Mouse (Mus musculus): Measurements from ENCODE around the gene Dagla. TPM values are rescaled to one million over a fixed set of nuclear protein-coding genes. Genes with fewer than 3 reads are reported as not detected.

Dagla gene
- total RNA-seq, 4 experiments from 2014 or later, result 7.9 to 10.7 (median 8.8) TPM

DNA sequence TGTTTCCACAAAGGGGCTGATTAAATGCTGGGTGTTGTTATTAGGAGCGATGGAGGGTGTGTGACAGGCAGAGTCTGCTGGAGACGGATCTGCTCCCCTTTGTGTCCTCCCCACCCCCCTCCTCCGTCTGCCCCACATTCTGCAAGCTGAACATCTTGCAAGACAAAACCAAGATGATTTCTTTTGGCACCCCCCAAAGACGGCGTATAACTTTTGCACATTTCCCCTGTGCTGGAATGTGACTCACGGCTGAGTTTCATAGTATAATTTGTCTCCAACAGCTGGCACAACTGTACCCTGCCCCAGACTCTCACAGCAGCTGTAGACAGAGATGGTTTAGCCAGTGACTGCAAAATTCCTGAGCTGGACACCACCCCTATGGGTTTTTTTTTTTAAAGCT lies 3.3 kb upstream of the Dagla start:
- DNase-seq (ENCODE audit: low spot score in 2 of 2), result no peak

DNA sequence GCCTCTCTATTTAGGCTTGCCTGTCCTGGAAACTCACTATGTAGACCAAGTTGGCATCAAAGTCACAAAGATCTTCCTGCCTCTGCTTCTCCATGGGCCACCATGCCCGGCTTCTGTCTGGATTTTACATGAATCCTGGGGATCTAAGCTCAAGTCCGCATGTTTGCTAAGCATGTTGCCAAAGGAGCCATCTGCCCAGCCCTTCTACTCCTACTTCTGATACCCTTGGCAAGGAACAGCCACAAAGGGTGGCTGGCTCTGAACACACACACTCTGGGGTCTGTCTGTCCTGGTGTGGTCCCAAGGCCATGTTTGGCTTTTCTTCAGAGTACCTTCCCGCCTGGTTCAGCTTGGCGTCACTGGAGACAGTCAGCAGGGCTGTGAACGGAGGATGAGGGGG lies 2.7 kb upstream of the Dagla start:
- DNase-seq (ENCODE audit: low spot score in 2 of 2), result no peak

DNA sequence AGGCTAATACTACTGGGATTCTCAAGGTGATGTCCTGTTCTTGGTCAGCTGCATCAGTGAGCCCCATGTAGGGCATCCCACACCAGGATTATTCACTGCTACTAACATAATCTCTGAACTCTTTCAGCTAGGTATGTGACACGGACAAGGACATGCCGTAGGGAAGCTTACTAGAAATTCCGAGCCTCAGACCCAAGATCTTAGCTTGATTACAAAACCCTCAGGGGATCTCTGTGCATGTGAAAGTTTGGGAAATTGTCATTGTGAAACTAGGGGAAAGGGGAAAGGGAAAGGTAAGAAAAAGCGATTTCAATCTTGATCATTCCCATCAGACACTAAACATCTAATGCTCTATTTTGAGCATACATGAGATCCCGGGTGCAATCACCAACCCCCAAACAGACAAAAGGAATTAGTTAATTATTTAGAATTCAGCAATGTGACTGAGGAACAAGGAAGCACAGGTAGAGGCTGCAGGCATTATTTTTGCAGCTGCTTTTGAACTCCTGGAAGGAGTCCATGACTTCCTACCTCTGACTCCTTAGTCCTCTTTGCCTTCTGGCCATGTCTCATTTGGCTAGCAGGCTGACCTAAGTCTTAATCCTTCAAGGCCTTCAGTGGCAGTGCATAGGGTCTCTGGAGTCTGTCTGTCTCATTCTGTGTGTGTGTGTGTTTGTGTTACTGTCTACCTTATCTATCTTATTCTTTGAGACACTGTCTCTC lies 2.0 kb upstream of the Dagla start:
- DNase-seq (ENCODE audit: low spot score in 2 of 2), result no peak

DNA sequence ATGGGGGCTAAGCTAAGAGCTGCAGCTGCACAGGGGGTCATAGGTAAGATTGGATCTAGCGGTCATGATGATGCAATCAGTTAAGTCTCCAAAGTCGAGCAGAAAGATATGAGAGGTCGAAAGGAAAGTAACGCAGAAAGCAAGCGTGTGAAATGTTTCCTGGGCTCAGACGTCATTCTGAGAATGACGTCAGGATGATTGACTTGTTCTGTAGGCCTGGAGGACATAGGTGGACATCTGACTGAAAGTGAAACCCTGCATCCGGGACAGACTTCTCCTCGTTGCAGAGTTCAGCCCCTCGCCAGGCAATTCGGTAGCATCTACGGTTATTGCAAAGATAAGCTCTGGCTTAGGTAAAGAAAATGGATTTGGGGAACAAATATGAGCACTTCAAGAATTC lies 963 bp upstream of the Dagla start:
- no peak for DNase-seq (ENCODE audit: low spot score in 2 of 2)

DNA sequence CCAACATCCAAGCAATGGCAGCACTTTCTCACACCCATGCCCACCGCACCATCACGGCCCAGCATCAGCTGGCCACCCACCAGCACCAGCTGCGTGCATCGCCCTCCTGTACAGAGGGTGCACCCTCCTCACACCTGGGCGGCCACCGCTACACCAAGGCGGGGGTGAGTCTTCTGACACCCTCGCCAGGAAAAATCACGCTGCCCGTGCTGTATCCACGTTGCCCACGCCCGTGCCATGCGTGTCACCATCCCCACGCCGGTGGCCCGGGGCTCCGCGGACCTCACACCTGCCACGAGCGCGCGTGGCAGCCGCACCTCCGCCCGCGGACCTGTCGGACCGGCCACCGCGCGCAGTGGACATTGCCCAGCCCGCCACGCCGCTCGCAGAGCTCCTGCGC lies 282 bp downstream of the Dagla start:
- DNase-seq (ENCODE audit: low spot score in 2 of 2), result no peak

DNA sequence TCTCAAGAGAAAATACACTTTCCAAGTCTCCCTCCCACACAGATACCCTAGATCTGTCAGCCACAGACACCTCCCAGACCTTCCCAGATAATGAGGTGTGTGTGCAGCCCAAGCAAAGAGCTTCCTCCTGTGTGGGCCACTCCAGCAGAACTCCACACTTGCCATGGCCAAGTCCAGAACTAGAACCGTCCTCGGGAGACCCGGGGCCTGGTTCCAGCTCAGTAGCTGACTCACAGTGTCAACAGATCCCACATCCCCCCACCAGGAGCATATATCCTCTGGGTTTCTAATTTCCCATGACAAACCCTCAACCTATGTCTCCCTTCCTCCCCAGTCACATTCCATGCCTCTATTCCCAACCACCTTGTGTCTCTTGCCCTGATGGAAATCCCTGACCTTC lies 1.8 kb downstream of the Dagla start:
- DNase-seq (ENCODE audit: low spot score in 2 of 2), result no peak

DNA sequence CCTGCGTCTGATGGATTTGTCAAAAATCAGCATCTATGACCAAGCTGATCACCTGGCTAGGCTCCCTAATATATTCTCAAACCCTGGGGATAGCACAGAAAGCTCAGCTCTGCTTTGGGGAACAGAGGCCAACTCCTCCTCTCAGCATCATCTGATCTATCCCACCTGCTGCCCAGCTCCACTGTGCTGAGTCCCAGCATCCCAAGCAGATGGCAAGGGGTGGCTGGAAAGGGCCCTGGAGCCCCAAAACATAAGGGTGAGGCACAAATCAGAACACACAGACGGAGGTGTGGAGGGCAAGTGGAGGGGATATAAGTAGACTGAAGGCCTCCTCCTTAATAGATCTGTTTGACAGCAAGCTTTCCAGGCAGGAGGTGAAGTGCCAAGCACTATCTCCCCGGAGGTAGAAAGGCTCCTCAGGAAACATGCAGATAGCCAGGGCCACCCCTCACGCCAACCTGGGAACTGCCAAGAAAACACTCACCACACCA lies 2.8 kb downstream of the Dagla start:
- DNase-seq (ENCODE audit: low spot score in 2 of 2), result no peak

DNA sequence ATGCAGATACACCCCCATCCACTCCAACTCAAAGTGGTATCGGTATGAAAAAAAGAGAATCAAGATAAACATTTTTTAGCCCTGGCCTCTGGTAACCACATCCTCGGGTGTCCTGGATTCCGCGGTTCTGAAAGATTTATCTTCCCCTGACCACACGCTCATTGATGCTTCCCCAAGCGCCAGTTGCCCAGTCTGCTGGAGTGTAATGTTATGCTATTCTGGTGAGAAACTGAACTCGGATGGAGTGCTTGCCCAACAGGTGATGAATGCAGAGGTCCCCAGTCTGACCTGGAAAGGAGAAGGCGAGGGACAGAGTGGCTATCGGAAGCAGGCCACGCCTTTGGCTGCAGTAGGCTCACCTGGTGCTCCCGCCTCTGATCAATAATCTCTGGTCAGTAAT lies 3.4 kb downstream of the Dagla start:
- no peak for DNase-seq (ENCODE audit: low spot score in 2 of 2)

DNA sequence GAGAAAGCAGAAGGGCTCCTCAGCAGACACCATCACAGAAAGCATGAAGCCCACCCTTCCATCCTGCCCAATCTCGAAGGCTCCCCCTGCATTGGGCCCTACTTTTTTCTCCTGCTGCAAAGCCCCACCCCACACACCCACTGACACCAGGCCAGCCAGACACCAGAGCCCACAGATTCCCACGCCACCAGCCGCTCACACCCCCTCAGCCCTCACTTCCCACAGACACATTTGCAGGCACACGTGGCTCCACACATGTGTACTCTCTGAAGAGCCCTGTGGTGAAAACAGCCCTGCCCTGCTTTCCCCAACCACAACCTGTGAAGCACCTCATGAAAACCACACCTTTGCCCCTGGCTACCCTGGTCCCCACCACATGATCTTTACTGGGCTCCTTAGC lies 3.9 kb downstream of the Dagla start:
- DNase-seq (ENCODE audit: low spot score in 2 of 2), result no peak

DNA sequence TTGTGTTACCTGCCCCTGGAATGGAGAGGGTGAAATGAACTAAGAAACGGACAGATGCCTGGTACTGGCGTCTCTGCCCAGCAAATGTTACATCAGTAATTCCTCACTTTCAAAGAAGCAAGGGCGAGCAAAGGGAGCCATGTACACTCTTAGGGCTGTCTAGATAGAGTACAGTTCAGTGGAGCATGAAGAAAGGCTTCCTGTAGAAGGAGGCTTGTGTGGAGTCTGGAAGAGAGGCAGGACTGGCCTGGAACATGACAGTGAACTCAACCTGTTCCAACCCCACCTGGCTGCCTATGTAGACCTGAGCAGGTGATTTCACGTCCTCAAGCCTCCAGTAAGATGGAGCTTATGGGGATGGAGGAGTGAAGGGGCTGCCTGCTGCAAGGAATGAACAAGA lies 6.4 kb downstream of the Dagla start:
- no peak for DNase-seq (ENCODE audit: low spot score in 2 of 2)

DNA sequence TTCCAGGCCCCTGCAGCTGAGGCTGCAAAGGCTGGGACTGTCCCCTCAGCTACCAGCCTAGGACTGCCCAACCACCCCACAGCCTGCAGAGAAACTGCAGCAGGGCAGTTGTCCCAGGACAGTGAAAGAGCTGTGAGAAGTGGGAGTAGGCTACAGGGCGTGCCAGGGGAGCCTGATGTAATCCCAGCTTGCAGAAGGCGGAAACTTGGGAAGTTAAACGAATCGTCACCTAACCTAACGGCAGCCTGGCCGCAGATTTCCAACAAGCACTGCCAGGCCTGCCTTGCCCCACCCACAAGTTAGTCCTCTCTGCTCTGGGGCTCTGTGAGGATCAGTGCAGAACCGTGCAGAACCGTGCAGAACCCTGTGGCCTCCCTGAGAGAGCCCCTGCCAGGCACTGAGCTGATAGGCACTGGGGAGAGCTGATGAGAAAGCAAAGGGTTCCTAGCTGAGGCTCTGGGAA lies 7.6 kb downstream of the Dagla start:
- peak; percentile 64 to 77 for DNase-seq (ENCODE audit: low spot score in 2 of 2)

DNA sequence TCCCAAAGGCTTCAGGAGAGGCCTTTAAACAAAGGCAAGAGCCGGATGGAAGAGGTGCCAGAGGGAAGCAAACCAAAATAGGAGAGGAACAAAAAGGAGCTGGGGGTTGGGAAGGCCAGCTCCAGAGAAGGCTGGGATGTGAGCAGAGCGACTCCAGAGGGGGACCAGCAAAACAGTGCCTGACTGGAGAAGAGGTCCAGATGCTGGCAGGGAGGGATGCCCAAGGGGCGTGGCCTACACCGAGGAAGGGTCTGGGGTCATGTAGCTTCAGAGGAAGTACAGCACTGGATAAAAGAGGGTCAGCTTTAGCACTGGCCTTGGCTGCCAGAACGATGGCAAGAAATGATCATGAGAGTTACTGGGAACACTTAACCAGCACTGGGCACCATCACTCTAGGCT lies 8.4 kb downstream of the Dagla start:
- DNase-seq (ENCODE audit: low spot score in 2 of 2), result no peak

DNA sequence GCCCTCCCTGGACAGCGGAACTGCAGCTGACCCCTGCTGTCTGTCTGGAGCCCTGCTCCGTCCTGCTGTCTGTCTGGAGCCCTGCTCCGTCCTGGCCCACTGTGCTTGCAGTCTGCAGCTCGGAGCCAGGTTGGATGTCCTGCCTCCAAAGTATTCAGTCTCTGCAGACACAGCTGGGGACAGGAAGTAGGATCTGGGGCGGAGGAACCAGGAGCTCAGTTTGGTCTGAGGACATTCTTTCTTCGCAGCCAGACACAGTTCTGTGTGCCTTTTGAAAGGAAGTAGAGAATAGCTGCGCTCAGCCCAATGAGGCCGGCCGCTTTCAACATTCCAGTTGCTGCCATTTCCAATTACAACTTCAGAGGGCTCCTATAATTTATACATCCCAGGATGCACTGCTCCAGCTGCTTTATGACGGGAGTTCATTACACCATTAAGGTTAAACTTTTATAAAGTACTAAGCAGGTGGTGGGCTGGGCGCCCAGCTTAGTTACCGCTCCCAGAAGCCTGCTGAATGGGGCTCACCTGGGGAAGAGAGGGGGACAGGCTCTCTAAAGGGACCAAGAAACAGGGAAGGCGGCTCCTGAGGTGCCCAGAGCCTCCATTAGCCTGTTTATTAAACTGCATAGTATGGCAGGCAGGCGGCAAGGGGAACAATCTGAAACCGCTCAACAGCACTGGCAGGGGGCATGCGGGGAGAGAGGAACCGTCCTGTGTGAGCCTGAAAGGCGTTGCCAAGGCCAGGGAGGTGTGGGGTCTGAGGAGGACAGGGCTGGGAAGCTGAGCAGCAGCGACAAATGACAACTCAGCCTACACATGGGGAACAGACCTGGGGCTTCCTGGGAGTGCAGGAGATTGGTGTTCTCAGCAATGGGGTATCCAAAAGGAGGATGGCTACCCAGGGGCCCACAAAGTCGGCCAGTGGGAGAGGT lies 9.8 kb downstream of the Dagla start:
- no peak for DNase-seq (ENCODE audit: low spot score in 2 of 2)

DNA sequence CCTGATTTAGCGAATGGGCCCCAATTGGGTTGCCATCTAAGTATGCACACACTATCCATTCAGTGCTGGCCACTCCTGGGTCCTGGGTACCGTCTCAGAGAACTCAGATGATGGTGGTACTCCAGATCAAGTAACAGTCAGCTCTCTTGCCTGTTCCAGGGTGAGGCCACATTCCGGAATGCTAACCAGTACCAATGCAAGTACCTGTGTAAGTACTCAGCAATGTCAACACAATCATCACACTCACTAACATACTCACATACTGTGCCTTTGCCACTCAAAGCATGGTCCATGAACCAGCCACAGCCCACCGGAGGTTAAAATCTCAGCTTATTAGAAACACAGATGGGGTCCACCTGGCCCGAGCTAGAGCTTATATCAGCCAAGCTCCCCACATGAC lies 10.7 kb downstream of the Dagla start:
- DNase-seq (ENCODE audit: low spot score in 2 of 2), result no peak

DNA sequence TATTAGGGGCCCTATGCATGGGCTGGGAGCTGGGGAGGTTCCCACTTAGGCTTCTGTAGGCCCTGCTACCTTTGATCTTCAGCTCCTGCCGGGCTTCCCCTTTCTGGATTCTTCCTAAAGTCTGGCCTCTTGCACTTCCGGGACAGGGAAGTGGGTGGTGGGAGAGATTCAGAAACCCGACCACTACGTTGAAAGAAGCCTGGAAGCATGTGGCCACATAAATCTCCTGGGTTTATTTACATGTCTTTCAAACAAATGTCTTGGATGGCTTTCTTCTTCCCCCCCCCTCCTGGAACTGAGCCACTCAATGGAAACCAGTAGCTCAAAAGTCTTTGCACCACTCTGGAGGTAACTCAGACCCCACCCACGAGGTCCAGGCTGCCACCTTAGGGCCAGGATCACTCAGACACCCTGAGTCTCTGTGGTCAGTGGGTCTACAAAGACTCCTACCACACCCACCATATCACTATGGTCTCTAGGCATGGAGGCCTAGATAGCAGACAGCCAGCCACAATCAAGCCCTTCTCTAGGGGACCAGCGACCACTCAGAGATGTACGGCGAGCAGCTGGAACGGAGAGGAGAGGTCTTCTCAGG lies 12.7 kb downstream of the Dagla start:
- no peak for DNase-seq (ENCODE audit: low spot score in 2 of 2)

DNA sequence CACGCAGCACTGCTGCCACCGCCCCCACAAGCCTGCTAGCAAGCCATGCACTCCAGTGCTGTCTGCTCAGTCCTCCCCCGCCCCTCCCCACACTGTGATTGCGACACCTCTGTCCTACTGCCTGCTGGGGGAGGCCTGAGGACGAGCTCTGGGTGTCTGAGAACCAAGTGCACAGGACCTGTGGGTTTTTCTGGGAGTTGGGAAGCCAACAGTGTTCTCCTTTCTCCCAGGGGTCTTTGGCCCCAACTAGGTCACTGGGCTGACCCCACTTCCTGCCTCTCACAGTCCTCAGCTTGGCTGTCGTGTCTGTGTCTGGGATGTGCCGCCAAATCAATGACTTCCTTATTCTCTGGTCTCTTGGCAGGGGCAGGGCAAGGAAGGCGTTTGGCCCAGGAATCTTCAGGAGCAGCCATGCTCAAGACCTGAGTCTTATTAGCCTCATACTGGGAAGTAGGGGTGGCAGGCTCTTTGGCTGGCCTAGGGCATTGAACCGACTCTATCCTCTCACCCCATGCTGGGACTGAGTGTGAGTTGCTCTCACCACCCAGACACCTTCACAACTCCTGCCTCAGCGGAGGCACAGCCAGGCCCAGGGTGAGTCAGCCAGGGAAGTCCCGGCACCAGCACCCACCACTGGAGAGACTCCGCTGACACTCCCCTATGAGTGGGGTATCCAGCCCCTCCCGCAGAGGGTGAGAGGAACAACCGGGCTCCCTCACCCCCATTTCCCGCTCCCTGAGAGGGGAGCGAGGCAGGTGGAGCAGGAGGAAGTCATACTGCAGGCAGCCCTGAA lies 14.3 kb downstream of the Dagla start:
- DNase-seq (ENCODE audit: low spot score in 2 of 2), result no peak

DNA sequence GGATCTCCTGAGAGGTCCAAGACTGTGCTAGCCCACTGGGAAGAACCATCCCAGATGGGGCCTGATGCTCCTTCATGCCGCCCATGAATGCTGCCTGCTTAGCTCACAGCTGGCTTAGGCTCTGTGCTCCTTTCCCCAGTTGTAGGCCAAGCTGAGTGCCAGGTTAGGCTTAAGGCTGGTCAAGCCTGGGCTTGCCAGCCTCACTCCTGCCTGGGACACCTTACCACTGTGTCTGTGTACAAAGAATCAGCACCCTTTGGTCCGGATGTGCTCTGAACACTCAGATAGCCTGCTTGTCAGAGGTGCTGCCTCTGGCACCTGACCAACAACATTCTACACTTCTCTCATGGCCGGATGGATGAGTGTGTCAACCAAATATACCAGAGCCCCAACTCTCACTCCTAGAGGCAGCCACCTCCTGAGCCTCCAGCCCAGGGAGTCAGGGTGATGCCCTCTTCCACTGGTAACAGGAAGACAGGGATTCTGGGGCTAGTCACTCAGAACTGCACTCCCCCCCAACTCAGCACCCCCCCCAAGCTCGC lies 15.0 kb downstream of the Dagla start:
- DNase-seq (ENCODE audit: low spot score in 2 of 2), result no peak

DNA sequence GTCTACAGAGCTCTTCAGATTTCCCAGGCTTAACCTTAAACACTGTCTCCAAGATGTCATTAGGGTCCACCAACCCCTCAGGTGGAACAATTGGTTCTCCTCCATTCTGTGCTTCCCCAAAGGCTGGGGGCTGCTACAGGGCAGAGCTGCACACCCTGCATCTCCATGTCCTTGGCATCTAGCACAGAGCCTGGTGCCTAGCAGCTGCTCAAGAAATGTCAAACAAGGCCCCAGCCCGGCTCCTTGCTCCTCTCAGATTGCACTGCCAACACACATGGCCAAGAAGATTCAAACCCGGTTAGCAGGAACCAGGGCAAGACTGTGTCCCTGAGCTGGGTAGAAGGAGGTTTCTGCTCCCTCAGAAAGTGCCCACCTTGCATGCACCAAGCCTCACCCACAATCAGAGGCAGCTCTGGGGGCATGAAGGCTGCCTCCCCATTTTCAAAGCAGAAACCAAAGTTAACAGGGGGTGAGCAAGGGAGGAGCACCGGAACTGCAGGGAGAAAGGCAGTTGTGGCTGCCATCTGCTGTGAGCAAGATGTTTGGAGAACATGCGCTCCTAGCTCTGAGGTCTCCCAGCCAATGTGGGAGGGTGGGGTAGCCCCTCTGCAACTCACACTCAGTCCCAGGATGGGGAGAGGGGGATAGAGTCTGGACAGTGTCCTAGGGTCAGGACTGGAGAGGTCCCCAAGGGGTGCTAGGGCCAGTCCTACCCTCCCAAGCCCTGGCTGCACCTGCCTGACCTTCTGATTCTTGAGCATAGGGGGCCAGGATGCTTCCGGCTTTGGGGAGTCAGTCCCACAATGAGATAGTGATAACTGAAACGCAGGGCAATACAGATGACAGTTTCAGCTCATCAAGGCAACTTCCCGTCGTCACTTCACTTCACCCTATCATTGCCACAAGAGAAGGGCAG lies 16.3 kb downstream of the Dagla start:
- DNase-seq (ENCODE audit: low spot score in 2 of 2), result peak in 1 of 2 experiments; percentile 59

DNA sequence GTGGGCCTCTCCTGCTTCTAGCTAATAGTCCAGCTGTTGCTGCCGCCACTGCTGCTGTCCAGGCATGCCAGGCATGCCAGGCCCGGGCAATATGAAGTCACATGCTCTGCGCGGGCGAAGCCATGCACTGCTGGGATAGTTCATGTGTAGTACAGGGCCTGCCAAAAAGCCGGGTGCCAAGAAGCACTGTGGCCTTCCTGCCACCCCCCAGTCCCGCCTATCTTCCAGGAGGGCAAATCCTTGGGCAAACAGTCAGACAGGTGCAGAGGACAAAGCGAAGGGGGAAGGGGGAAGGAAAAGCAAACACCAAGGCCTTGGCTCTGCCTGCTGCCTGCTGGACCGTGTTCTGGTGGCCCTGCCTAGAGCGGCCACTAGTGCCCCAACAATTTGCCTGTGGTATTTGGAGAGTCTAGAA lies 18.2 kb downstream of the Dagla start:
- no peak for DNase-seq (ENCODE audit: low spot score in 2 of 2)
